Mouse (Mus musculus) C2C12 (cell line): ENCODE results near the gene Lrrc75a. TPM values are rescaled to one million over a fixed set of nuclear protein-coding genes. Genes with fewer than 3 reads are reported as not detected.
"Not testable (repeated sequence)": the region's sequence is repeated elsewhere in the genome, so short reads cannot be mapped to it uniquely, and the experiment has no call there.

Experiments
- H3K27me3 ChIP-seq: one replicate; pipeline ENCODE4 v1.6.1; 2011; ENCODE audit not compliant: control insufficient read depth, insufficient read depth, insufficient read length
- H3K36me3 ChIP-seq: one replicate; pipeline ENCODE4 v1.6.1; 2011; ENCODE audit not compliant: control insufficient read depth, insufficient read depth
- H3K4me3 ChIP-seq: one replicate; pipeline ENCODE4 v1.5.1; 2011; ENCODE audit warnings: mild to moderate bottlenecking, control low read depth; ENCODE audit not compliant: poor library complexity, insufficient read depth, severe bottlenecking
- H3K79me2 ChIP-seq: one replicate; pipeline ENCODE4 v1.6.1; 2011; ENCODE audit not compliant: control insufficient read depth, insufficient read depth
- H3K79me3 ChIP-seq: one replicate; pipeline ENCODE4 v1.6.1; 2011; ENCODE audit warnings: low read depth, control low read depth
- H3ac ChIP-seq: one replicate; pipeline ENCODE3; 2011; ENCODE audit warnings: low read depth; ENCODE audit not compliant: control insufficient read depth, insufficient read length
- CEBPB ChIP-seq: IDR thresholded peaks from one replicate; pipeline ENCODE4 v1.6.1; 2011; ENCODE audit warnings: low read depth, mild to moderate bottlenecking, control low read depth, moderate library complexity
- CTCF ChIP-seq: IDR thresholded peaks from one replicate; pipeline ENCODE4 v1.5.1; 2011; ENCODE audit not compliant: control insufficient read depth, insufficient read depth, insufficient read length
- FOSL1 ChIP-seq: IDR thresholded peaks from one replicate; pipeline ENCODE4 v1.8.0; 2011; ENCODE audit warnings: mild to moderate bottlenecking, low read length; ENCODE audit not compliant: poor library complexity, insufficient read depth, severe bottlenecking
- MAX ChIP-seq: IDR thresholded peaks from one replicate; pipeline ENCODE4 v1.6.1; 2011; ENCODE audit warnings: mild to moderate bottlenecking, control low read depth
- MYOD1 ChIP-seq: IDR thresholded peaks from one replicate; pipeline ENCODE4 v1.6.1; 2011; ENCODE audit warnings: low read depth; ENCODE audit not compliant: control insufficient read depth, insufficient read length
- MYOG ChIP-seq: IDR thresholded peaks from one replicate; pipeline ENCODE4 v1.6.1; 2011; ENCODE audit not compliant: control insufficient read depth, insufficient read length; ENCODE audit errors: extremely low read depth
- USF1 ChIP-seq: IDR thresholded peaks from one replicate; pipeline ENCODE4 v1.6.1; 2011; ENCODE audit warnings: low read depth, mild to moderate bottlenecking, control low read depth, moderate library complexity
- polyA plus RNA-seq: library from polyadenylated mRNA; unstranded; fragments of >200 nt; fragmentation: generic; extraction: Trizol; gene quantifications from one replicate; pipeline ENCODE4 v1.2.1, GENCODE M21; 2012; ENCODE audit warnings: missing spikeins

Lrrc75a gene
- polyA plus RNA-seq, 1 experiment: 12.5 TPM

DNA sequence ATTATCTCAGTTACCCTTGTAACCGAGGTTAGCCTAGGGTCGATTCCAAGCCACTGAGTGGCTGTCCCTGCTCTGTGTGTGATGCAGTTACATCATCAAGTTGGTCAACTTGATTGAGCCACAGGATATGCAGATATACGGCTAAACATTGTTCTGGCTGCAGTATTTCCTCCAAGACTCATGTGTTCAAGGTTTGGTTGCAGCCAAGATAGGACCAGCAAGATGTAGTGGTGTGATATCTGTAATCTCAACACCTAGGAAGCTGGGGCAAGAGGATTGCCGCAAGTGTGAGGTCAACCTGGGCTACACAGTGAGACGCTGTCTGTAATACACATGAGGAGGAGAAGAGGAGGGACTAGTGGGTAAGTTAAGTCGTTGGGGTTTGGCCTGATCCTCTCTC is 15.9 kb upstream of the Lrrc75a start:
- TF ChIP-seq MYOD1 (no peak), MYOG (no peak), CTCF (no peak), CEBPB (no peak), FOSL1 (no peak), MAX (no peak), USF1 (no peak)
- Histone ChIP-seq H3ac (no peak overlapping the region), H3K4me3 (no peak overlapping the region), H3K36me3 (peaks cover 14% of the 10 kb centered on the region), H3K79me3 (no peaks in the 10 kb centered on the region), H3K79me2 (no peaks in the 10 kb centered on the region), H3K27me3 (no peaks in the 10 kb centered on the region)

- Histone ChIP-seq H3K4me3 (no peak overlapping the region), H3ac (no peak overlapping the region), H3K79me2 (peaks cover 21% of the 10 kb centered on the region), H3K36me3 (peaks cover 16% of the 10 kb centered on the region), H3K79me3 (peaks cover 1% of the 10 kb centered on the region), H3K27me3 (no peaks in the 10 kb centered on the region)
- TF ChIP-seq CTCF (no peak), USF1 (no peak), MYOG (no peak), FOSL1 (no peak), CEBPB (no peak)
Measured at GRCm38 (mm10) chr11:62660885-62661284, 12.6 kb upstream of the Lrrc75a start.

- Histone ChIP-seq H3K79me3 (peaks cover 41% of the 10 kb centered on the region), H3K4me3 (no peak overlapping the region), H3K27me3 (no peaks in the 10 kb centered on the region), H3K36me3 (peaks cover 19% of the 10 kb centered on the region), H3K79me2 (peaks cover 85% of the 10 kb centered on the region), H3ac (no peak overlapping the region)
- TF ChIP-seq CEBPB (no peak), MAX (no peak), USF1 (no peak), MYOG (no peak), FOSL1 (no peak), CTCF (no peak), MYOD1 (no peak)
Measured at GRCm38 (mm10) chr11:62652080-62652479, 3.8 kb upstream of the Lrrc75a start.

DNA sequence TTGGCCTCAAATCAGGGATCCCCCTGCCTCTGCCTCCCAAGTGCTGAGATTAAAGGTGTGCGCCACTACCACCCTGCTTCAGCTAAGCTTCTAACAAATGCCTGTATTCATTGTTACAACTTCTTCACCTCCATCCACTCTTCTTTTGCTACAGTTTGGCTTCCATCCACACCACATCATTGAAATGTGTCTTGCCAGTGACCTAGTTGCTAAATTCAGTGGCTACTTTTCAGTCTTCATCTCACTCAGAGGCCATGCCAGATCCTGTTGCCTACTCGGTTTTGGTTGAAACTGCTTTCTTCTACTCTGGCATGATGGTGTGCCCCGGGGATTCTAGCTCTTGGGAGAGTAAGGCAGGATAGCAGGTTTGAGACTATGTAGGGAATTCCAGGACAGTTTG is 3.2 kb upstream of the Lrrc75a start:
- no peak for TF ChIP-seq MYOG
- TF ChIP-seq MYOD1: no peak
- TF ChIP-seq CEBPB: no peak
- no peak for TF ChIP-seq MAX
- peaks cover 19% of the 10 kb centered on the region for H3K36me3 ChIP-seq
- no peaks in the 10 kb centered on the region for H3K27me3 ChIP-seq
- peaks cover 41% of the 10 kb centered on the region for H3K79me3 ChIP-seq
- no peak overlapping the region for H3K4me3 ChIP-seq
- H3ac ChIP-seq: no peak overlapping the region
- H3K79me2 ChIP-seq: peaks cover 85% of the 10 kb centered on the region

DNA sequence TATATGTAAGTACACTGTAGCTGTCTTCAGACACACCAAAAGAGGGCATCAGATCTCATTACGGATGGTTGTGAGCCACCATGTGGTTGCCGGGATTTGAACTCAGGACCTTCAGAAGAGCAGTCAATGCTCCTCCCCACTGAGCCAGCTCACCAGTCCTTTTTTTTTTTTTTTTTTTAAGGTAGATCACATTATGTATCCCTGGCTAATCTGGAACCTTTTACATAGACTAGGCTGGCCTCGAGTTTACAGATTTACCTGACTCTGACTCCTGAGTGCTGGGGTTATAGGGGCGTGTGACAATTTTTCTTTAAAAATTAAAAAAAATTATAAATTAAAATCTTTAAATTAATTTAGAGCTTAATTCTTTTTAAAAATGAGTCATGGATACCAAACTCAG is 1.5 kb upstream of the Lrrc75a start:
- Histone ChIP-seq H3K79me3 (peaks cover 35% of the 10 kb centered on the region), H3K79me2 (peaks cover 83% of the 10 kb centered on the region), H3K4me3 (peak overlapping the region; percentile 63), H3K36me3 (peaks cover 13% of the 10 kb centered on the region)
- not testable (repeated sequence) for H3K27me3 ChIP-seq, H3ac ChIP-seq

DNA sequence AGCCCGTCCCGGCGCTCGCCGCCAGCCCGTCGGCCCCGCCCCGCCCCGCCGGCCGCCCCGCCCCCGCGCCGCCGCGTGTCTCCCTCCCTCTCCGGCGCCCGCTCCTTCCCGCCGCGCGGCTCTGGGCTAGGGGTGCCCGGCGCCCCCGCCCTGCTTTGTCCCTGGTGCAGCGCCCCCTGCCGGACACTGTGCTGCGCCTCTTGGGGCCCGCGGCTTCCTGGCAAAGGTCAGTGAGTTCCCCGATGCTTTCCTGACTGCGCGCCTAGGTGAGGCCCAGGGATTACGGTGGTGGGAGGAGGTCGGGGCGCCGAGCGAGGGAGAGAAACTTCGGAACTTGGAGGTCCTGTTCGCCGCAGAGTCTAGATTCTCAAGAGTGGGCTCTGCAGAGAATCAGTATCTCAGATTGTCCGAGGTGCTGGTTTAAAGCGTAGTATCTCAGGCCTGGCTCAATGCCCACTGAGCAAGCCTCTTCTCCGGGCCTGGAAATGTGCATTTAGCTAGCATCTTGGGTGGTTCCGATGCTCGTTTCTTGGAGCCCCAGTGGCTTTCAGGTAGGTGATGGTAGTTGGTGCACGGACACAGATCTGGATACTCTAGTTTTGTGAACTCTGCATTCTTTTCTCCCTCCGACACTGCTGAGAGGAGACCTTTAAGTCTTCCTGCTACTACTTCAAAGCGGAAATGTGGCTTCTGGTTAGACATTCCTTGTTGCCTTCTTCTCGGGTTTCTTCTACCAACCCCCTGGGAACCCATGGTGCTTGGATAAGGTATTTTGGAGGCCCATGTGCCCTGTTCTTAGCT is 468 bp upstream of the Lrrc75a start, which contains the start of gene Mmgt2:
Gene Mmgt2 (plus strand): TSS at position 74 of the 801 bp plus-strand sequence.
- peaks cover 33% of the 10 kb centered on the region for H3K79me3 ChIP-seq
- no peaks in the 10 kb centered on the region for H3K27me3 ChIP-seq
- TF ChIP-seq CTCF (peak; percentile 98), USF1 (no peak), MYOG (no peak)
- peaks cover 11% of the 10 kb centered on the region for H3K36me3 ChIP-seq
- H3K79me2 ChIP-seq: peaks cover 83% of the 10 kb centered on the region
- peak within 1 kb of the TSS; percentile 95 for H3ac ChIP-seq
- H3K4me3 ChIP-seq: peak within 1 kb of the TSS; percentile 63
